Mouse (Mus musculus) spleen, adult 12 weeks (tissue): ENCODE data around the gene Sh3pxd2b.

Source experiments
- DNase-seq: peaks from one replicate; pipeline ENCODE4 v3.0.0; 2022; ENCODE audit warnings: low spot score

Sh3pxd2b gene

DNA sequence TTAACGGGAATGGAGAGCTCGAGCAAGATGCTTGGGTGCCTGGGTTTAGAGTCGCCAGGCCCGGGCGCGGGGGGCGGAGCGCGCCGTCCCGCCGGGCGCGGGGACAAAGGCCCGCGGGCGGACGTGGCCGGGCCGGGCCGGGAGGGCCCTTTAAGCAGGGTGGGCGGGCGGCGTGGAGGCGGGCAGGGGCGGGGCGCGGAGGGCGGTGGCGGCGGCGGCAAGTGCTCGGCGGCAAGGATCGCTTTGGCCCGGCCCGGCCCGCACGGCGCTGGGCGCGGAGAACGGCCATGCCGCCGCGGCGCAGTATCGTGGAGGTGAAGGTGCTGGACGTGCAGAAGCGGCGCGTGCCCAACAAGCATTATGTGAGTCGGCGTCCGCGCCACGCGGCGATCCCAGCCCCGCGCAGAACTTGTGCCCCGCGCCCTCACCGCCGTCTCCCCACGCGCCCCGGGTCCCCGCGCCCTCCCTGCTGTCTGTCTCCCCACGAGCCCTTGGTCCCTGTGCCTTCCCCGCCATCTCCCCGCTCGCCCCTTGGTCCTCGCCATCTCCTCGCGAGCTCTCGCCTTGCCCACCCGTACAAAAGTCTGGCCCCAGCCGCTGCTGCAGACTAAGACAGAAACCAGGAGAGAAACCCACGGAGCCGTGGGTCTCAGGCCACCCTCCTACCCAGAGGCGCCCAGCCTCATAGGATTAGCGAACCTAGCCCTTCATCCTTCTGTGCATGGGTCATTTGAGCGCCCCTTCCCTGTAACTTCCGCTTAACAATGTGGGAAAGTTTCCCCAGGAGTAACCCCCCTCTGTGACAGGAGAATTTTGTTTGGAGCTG, at the start of gene Sh3pxd2b:
Gene Sh3pxd2b, plus strand, starts transcription at position 214 of the 826 bp plus-strand sequence.
- DNase-seq: no peak

DNA sequence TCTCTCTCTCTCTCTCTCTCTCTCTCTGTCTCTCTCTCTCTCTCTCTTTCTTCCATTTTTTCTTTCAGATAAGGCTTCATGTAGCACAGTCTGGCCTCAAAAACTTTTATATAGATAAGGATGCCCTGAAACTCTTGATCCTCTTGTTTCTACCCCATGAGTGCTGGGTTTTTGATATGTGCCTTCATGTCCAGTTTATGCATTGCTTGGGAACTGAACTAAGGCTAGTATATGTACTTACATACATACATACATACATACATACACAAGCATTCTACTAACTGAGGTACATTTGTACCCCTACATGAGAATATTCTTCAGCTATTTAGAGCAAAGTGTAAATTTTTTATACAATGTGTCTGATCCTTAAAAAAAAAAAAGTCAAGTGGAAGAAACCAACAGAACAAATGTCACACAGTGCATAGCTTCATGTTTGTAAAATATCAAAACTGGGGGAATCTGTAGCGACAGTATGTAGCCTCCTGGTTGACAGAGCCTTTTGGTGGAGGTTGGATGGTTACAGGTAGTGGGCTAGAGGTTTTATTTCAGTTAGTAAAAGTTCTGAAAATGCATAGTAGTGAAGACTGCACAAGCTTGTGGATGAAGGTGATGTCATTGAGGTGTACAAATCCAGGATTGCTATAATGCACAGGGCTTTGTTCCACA, 49.6 kb upstream of the Sh3pxd2b start:
- DNase-seq: no peak

DNA sequence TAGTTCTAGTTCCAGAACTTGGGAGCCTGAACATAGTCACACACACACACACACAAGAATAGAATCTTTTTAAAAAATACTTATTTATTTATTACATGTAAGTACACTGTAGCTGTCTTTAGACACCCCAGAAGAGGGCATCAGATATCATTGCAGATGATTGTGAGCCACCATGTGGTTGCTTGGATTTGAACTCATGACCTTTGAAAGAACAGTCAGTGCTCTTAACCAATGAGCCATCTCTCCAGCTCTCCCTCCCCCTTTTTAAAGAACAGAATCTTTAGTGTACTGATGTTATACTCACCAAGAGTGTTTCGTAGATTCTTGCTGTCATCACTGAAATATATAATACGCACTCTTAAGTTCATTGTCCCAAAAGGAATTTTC, 49.1 kb upstream of the Sh3pxd2b start:
- DNase-seq: peak; percentile 47

DNA sequence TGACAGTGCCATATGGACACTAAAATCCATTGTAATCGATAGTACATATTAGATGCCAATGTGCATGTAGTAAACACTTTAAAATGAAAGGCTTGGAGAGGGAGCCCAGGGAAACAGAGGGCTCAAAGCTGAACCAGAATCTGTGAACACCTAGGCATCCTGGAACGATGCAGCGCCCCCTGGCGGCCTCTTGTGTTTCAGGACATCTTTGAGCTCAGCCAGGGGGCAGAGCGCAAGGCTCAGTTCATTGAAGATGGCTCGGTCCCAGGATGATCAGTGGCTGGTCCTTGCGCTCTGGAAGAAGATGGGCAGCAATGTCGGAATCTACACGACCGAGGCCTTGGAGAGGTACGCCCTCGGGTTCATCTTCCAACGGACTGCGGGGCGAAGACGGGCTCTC, 47.8 kb upstream of the Sh3pxd2b start, which contains the start of gene Hbq1a:
Gene Hbq1a, plus strand, starts transcription at position 205 of the 400 bp plus-strand sequence.
- peak; percentile 70 for DNase-seq

DNA sequence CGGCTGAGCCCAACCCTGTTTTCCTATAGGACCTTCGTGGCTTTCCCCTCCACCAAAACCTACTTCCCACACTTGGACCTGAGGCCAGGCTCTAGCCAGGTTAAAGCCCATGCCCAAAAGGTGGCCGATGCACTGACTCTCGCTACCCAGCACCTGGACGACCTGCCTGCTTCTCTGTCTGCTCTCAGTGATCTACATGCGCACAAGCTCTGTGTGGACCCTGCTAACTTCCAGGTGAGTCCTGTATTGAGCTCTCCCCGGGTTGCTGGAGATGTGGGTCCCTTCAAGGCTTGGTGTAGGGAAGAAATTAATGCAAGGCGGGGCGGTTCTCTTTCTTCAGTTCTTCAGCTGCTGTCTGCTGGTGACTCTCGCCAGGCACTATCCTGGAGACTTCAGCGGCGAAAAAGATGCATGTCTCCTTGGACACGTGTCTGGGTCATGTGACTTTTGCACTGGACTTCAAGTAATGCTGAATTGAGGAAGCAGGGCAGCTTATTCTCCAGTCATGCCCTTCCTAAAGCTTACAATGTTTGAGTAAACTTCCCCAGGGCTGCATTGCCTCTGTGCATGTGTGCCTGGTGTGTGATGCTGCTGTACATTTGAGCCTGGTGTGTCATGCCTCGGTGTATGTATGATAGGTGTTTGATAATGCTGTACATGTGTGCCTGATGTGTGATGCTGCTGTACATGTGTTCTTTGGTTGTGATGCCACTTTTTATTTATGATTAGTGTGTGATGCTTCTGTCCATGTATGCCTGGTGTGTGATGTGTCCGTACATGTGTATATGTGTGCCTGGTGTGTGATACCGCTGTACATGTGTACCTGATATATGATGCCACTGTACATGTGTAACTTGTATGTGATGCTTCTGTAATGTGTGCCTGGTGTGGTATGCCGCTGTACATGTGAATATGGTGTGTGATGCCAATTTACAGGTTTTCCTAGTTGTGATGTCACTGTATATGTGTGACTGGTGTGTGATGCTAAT, 47.0 kb upstream of the Sh3pxd2b start:
- no peak for DNase-seq

DNA sequence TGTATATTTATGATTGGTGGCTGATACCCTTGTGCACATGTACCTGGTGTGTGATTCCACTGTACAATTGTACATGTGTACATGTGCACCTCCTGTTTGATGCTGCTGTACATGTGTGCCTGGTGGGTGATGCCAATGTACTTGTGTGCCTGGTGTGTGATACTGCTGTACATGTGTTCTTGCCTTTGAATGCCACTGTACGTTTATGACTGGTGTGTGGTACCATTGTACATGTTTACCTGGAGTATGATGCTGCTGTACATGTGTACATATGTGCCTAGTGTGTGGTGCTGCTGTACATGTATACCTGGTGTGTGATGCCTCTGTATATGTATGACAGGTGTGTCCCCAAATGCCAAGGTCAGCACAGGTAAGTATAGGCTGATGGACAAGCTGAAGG, 46.1 kb upstream of the Sh3pxd2b start:
- no peak for DNase-seq

DNA sequence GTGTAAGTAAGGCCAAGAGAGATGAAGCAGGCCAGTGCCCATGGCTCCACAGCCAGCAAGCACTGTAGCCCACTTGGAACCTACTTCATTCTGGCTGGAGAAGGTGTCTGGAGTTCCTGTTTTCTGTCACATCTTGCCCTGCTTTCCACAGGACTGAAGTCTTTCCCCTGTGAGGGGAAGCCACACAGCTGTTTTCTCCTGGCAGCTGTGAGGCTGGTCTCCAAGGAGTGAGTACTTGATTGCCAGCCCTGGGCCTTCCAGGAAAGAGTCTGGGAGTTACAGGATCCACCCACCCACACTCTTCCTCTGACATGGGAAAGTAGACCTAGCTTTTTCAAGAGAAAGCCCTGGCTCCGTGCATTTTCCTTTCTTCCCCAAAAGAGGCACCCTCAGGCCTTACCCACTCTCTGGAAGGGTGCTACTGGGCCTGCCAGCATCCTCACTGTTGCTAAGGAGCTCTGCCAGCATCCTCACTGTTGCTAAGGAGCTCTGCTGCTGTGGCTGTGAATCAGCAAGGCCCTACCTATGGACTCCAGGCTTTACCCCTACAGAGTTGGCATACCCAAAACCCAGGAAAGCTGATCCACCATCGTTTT, 44.7 kb upstream of the Sh3pxd2b start:
- DNase-seq: no peak

DNA sequence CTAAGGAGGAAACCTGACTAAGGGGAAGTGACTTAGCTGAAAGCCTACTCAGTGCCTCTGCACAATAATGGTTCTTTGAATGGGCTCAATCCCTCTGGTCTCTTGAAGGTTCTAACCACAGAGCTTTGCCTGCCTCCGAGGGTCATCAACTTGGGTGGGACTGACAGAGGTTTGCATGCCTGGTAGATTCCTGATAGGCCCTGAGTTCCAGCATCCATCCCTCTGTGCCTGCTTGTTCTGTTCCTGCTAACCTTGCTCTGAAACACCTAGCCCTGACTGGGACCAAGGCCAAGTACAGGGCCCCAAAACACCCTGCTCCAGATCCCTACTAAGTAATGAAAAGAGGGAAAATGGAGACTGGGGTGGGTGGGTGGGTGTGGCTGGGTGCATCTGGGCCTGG, 44.2 kb upstream of the Sh3pxd2b start:
- DNase-seq: no peak

DNA sequence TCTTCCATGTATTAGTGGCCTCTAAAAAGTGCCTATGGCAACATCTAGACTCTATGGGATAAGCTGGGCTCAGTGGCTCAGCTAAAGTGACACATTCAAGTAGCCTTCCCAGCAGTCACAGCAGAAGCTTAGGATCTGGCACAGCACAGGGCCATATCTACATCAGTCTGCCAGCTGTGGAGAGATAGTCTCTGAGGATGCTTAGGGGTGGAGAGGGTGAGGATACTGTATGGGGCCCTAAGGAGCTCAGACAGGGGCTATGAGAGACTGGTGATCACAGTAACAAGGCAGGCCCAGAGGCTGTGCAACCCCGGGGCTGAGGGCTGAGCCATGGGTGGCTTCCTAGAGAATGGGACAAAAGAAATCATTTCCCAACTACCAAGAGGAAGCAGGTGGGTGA, 40.6 kb upstream of the Sh3pxd2b start:
- no peak for DNase-seq

DNA sequence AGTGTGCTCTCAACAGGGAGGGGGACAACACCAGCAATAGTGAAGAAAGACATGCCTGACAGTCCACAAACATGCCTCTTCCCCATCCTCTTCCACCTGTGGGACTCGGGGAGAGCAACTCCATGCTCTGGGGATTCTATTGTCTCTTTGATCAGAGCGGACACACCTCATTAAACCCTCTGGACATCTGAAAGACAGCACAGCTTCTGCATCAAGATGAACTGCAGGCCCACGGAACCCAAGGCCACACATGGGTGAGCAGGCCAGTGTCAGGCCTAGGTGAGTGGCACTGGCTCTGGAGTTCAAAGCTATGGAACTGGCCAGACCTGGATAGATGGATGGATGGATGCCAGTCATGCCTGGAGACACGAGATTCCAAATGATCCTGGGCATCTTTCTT, 38.2 kb upstream of the Sh3pxd2b start:
- no peak for DNase-seq

DNA sequence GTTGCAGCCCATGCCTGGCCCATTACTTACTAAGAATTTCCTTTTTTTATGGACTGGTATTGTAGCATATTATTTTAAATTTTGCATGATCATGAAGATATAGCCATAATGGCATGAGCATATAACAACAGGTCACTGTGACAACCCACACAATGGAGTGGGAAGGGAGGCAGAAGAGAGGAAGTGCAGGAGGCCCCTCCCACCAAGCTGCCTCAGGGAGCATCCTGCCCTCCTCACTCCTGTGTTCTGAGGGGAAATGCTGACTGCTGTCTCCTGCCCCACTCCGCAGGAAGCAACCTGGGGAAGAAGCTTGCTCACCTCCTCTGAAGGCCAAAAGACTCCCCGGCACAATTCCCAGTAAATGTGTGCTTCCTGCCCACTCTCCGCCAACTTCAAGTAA, 37.7 kb upstream of the Sh3pxd2b start:
- DNase-seq: no peak

DNA sequence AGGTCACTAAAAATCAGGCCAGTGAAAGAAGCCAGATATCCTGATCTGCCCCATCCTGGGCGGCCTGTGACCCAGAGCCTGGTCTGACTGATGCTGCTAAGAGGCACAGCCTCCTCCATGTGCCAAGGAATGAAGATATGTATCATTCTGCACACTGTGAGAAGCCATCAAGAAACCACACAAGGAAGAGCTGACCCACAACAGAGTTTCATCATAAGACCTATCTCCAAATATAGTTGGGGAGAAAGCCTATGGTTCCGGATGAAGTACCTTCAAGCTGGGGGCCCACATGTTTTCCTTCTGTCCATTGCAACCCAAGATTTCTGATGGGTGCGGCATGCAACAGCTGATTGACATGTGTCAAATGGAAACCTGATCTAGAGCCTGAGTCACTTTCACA, 31.6 kb upstream of the Sh3pxd2b start:
- no peak for DNase-seq

DNA sequence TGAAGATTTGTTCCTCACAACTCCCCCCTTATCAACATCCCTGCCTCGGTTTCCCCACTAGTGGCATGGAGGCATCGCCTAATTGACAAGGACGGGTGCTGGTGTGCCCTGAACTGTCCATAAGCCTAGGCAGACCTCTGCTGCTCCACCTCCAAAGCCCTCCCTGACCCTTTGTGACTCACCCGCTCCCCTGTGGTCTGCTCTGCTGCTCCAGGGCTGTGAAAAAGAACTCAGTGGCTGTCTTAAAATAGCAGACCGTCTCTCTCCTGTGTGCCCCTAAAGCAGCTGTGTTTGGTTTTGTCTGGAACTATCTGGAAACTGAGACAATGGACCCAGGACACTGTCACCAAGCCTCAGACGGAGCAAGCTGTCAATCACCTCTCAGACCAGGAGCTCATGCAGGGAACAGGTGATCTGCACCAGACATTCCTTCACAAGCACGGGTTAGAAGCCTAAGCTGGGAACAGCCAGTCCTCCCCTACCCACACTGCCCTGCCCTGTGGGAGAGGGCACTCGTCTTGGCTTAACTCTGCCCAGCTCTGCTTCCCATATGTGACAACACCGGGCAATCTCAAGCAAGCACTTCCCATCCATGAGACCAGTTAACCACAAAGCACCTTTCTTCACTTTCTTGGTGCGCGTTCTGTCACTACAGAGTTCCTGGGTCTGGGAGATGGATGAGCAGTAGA, 27.0 kb upstream of the Sh3pxd2b start:
- DNase-seq: no peak

DNA sequence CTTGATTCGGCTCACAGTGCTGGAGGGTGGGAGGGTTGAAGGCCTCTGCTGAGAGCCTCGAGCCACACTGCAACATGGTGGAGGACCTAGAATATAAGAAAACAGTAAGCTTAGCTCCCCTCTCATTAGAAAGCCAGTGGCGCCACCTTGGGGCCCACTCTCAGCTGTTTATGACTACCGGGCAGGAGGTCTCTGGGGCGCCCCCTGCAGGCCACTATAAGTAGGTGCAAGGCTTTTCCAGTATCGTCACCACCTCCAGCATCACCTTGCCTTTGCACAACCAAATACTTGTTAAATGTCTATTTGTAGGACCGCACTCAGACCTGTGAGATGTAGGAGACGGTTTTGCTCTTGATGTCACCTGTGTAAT, 26.4 kb upstream of the Sh3pxd2b start:
- peak; percentile 63 for DNase-seq

DNA sequence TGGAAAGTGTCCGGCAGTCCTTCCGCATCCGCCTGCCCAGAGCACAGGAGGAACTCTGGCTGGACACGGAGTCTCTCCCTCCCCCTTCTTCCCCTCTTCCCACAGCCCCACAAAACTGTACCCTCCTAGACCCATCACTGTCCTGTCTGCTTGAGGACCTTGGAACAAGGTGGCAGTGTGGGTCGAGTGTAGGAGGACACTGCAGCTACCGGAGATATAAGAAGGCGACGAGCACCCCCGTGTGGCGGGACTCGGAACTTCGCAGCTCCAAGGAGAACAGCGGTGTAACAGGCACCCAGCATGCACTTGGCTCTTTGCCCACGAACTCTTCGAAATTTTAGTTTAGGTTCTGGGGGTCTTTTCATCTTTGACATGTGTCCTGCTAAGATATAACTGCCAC, 23.0 kb upstream of the Sh3pxd2b start:
- DNase-seq: peak; percentile 79

DNA sequence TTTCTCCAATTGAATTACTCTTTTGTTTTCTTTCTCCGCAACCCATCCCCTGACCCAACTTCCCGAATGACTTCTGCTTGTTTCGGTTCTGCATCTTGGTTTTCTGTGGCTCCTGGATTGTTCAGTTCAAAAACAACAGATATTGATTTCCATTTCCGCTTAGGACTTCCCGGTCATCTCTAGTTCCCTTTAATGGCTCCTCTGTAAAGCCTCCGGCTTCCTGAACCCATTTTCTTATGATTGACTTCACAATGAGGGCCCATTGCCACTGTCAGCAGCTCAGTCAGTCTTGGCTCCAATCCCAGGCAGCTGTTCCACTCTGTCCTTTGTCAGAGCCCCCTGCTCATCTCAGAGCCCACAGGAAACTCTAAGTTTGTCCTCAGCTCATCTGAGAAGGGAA, 16.5 kb upstream of the Sh3pxd2b start:
- no peak for DNase-seq

DNA sequence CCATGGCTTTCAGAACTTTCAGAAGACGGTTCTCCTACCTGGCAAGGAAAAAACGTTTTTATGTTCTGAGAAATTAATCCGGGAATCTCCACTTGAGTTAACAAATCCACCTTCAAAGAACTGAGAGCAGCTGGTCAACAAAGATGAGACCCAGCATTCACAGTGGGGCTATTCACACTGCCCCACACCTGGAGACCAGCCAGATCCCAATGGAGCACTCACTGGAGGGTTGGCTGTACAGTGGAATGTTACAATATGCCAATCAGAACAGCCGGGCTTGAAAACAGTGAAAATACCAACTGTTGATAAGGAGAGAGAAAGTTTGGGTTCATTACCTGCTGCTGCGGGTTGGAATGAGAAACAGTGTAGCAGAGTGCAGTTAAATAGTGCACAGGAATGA, 15.8 kb upstream of the Sh3pxd2b start:
- no peak for DNase-seq

DNA sequence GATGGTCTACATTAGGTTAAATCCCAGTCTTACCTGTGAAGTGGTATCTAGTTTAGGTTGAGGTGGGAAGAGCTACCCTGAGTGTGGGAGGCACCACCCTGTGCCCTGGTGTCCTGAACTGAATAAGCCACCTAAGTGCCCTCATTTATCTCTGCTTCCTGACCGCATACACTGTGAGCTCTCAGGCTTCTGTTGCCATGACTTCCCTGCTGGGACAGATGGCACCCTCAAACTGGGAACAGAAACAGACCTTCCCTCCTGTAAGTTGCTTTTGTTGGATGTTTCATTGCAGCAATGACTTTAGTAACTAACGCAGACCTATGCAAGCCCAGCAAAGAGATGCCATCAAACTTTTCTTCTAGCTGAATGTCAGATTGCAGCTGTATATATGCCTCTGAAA, 14.4 kb upstream of the Sh3pxd2b start:
- no peak for DNase-seq

DNA sequence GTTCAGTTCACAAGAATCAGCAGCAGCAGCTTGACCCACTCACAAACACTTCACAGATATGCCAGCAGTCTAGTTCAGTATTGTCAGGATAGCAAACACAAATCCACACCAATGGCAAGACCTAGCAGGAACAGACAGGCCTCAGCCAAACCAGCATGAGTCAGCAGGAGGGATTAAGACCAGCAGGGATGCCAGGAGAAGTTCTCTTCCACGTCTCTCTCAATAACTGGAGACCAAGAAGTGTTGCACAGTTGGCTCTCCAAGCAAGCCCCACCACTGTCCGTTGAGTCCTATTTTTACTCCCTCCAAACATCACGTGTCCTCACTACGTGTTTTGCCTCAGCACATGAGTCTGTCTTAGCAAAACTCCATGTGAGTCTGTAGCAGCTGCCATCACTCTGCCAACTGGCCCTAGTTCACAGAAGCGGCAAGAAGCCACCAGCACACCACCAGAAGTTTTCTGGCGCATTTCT, 11.1 kb upstream of the Sh3pxd2b start:
- no peak for DNase-seq

DNA sequence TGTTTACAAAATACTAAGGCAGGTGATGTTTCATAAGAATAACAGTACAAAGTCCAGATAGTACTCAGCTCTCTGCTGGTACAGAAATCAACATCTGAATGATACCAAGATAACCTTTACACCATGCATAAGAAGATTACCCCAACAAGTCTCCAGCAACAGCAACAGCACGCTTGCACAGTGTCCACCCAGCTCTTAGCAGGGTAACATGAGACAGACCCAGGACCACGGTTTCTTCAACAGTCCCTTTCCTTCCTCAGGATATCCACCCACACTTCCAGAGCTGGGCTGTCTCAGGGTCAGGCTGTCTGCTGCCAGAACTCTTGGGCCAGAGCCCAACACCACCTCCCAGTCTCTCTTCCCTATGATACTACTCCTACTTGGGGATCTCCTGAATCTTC, 8.5 kb upstream of the Sh3pxd2b start:
- no peak for DNase-seq
